Mouse (Mus musculus) hindlimb bud, embryonic 11.5 days (tissue): ENCODE data around the gene Qrich1.

ENCODE experiments used
- DNase-seq: peaks from one replicate; pipeline ENCODE4 v3.0.0-alpha.2; 2012; ENCODE audit warnings: low read depth, low spot score; ENCODE audit errors: extremely low spot score

Gene Qrich1

GRCm38 (mm10) chr9:108516380-108517251 is at the start of gene Qrich1:
Gene Qrich1 (plus strand): TSS chr9:108516806.
- DNase-seq, result peak; percentile 95

- DNase-seq, result no peak
Observed at GRCm38 (mm10) chr9:108469430-108469829, 47.2 kb upstream of the Qrich1 start.

GRCm38 (mm10) chr9:108469845-108470244 is 46.8 kb upstream of the Qrich1 start:
- DNase-seq, result no peak

- no peak for DNase-seq
Observed at GRCm38 (mm10) chr9:108474528-108474927, 42.1 kb upstream of the Qrich1 start.

GRCm38 (mm10) chr9:108478638-108479156 is 37.9 kb upstream of the Qrich1 start:
- peak; percentile 68 for DNase-seq

GRCm38 (mm10) chr9:108479241-108479640 is 37.4 kb upstream of the Qrich1 start:
- no peak for DNase-seq

GRCm38 (mm10) chr9:108479721-108480351 is 36.8 kb upstream of the Qrich1 start, which contains the start of gene Lamb2:
Gene Lamb2 (plus strand): TSS chr9:108479736.
- DNase-seq, result peak; percentile 89

GRCm38 (mm10) chr9:108480813-108481519 is 35.6 kb upstream of the Qrich1 start:
- no peak for DNase-seq

GRCm38 (mm10) chr9:108481520-108482210 is 34.9 kb upstream of the Qrich1 start:
- no peak for DNase-seq

GRCm38 (mm10) chr9:108483051-108483790 is 33.4 kb upstream of the Qrich1 start:
- no peak for DNase-seq

- no peak for DNase-seq
Observed at GRCm38 (mm10) chr9:108484021-108484420, 32.6 kb upstream of the Qrich1 start.

- no peak for DNase-seq
Observed at GRCm38 (mm10) chr9:108485301-108485875, 31.2 kb upstream of the Qrich1 start.

GRCm38 (mm10) chr9:108486973-108487530 is 29.6 kb upstream of the Qrich1 start:
- no peak for DNase-seq

GRCm38 (mm10) chr9:108488403-108488802 is 28.2 kb upstream of the Qrich1 start:
- DNase-seq, result no peak

GRCm38 (mm10) chr9:108489215-108489614 is 27.4 kb upstream of the Qrich1 start:
- no peak for DNase-seq

GRCm38 (mm10) chr9:108489702-108490558 is 26.7 kb upstream of the Qrich1 start:
- no peak for DNase-seq

- peak; percentile 76 for DNase-seq
Observed at GRCm38 (mm10) chr9:108490559-108491285, 25.9 kb upstream of the Qrich1 start, which contains the start of gene Usp19. Gene Usp19 (plus strand): TSS chr9:108490602.

- DNase-seq, result no peak
Observed at GRCm38 (mm10) chr9:108491286-108491580, 25.4 kb upstream of the Qrich1 start.
